Mouse (Mus musculus) left cerebral cortex, adult 11 months (tissue): ENCODE measurements around the gene Rcn3.
A peak's percentile ranks its signal among the peaks of the same experiment; 100 is the strongest.

Source experiments
- DNase-seq: peaks from one replicate; pipeline ENCODE4 v3.0.0; 2022; ENCODE audit warnings: low spot score

The Rcn3 gene

GRCm38 (mm10) chr7:45073171-45073707 is 18.8 kb downstream of the Rcn3 start:
- no peak for DNase-seq

- no peak for DNase-seq
Observed at GRCm38 (mm10) chr7:45072230-45072629, 19.8 kb downstream of the Rcn3 start.

DNA sequence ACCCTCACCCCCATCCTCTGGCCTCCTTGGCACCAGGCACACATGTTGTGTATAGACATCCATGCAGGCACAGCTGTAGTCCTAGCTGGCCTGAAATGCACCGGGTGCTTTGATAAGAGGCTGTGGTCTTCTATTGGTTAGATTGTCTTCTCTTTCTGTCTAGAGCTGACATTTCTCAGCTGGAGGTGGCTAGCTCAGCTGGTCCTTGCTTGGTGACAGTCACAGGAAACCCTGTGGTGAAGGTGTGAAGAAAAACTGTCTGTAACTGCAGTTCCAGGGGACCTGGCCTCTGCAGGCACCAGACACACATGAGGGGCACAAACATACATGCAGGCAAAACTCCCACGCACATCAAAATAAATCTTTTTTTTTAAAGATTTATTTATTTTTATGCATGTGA is 22.4 kb downstream of the Rcn3 start:
- no peak for DNase-seq

DNA sequence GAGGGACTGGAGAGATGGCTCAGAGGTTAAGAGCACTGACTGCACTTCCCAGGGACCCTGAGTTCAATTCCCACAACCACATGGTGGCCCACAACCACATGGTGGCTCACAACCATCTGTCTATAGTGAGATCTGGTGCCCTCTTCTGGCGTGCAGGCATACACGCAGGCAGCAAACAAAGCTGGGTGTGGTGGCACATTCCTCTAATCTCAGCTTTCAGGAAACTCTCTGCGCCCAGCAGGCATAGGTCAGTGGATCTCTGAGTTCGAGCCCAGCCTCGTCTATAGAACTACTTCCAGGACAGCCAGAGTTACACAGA is 24.1 kb downstream of the Rcn3 start:
- no peak for DNase-seq

- DNase-seq: no peak
Observed at GRCm38 (mm10) chr7:45067190-45067999, 24.6 kb downstream of the Rcn3 start.

GRCm38 (mm10) chr7:45062239-45062835 is 29.7 kb downstream of the Rcn3 start, which contains the start of the genes Nosip and Prrg2:
Gene Nosip (plus strand): TSS chr7:45062429.
Gene Prrg2 (minus strand): TSS chr7:45062677.
- peak; percentile 91 for DNase-seq

- DNase-seq: no peak
Observed at GRCm38 (mm10) chr7:45061532-45062075, 30.4 kb downstream of the Rcn3 start.

DNA sequence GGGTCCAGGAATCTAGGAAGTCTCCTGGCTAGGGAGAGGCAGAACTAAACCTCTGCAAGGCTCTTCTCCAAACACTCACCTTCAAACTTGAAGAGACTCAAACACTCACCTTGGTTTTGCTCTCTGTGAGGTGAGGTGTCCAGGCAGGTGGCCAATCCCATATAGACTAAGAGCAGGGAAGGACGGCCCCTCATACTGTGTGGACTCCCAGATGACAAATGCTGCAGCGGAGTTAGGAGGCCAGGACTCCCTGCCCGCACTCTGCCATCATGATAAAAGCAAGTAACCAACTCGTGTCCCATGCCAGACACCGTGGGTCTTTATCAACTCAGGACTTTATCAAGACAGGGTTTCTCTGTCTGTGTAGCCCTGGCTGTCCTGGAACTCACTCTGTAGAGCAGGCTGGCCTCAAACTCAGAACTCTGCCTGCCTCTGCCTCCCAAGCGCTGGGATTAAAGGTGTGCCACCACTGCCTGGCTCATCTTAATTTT is 31.3 kb downstream of the Rcn3 start:
- DNase-seq: no peak

GRCm38 (mm10) chr7:45058607-45059571 is 33.1 kb downstream of the Rcn3 start:
- no peak for DNase-seq

- DNase-seq: no peak
Observed at GRCm38 (mm10) chr7:45056972-45057348, 35.1 kb downstream of the Rcn3 start.

GRCm38 (mm10) chr7:45056329-45056971 is 35.6 kb downstream of the Rcn3 start:
- DNase-seq: no peak

DNA sequence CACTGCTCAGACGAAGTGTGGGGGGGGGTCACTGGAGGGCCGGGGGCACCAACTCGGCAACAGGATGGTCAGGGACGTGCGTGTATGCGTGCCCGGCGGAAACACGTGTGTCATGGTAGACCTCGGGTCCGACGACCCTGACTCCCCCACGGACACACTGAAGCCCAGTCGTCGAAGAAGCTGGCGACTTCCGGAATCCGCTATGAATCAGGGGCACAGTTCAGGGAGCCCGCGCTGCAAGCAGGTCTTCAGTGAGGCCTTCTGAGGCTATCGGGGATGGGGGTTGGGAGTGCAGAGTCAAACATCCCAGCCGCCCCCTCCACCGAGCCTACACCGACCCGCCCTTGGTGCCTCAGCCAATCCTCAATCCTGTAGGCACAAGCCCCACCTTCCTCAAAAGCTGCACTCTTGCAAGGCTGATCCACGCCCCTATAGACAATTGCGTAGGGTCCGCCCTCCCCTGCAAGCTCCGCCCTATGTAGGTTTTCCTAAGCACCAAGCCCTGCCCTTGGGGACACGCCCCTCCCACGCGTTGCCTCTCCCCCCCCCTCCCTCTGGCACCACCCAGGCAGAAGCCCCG is 38.0 kb downstream of the Rcn3 start:
- DNase-seq: peak; percentile 96

- DNase-seq: peak; percentile 52
Observed at GRCm38 (mm10) chr7:45053117-45053930, 38.7 kb downstream of the Rcn3 start.

DNA sequence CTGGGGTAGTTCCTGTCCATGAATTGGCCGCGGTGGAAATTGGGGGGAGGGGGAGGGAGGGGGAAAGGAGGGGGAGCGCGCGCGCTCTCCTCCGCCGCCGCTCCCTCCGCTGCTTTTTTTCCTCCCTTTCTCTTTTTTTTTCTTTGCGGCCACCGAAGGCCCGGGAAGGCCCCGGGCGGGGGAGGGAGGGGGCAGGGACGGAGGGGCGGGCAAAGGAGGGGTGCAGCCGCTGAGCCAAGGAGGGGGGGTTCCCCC is 39.2 kb downstream of the Rcn3 start, which contains the start of gene Prr12:
Gene Prr12, minus strand, starts transcription at position 20 of the 255 bp plus-strand sequence.
- DNase-seq: no peak

DNA sequence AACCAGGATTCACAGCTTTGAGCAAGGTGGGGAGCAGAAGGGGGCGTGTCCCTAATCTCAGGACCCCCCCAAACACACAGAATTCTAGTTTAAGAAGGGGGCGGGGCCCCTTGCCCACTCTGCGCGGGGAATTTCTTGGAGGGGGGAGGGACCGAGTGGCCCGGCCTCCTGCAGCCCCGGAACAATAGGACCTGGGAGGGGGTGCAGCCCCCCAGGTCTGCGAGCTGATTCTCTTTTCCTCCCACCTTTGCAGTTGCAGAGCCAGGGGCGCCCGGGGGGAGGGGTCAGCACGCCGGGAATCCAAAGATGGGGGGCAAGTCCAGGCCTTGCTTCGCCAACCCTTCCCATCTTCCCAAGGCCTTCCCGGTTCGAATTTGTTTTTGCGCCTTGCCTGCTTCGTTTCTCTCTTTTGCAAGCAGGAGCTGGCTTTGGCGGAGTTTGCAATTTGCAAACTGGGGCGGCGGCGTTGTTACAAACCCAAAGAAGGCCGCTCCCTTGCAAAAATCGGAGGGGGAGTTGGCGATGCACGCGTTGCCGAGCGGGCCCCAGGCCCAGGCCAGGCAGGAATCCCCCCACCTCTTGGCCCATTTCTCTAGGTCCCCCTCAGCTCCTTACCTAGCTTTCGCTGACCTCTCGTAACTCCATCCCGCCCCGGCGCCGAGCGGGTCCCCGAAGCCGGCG is 39.7 kb downstream of the Rcn3 start:
- no peak for DNase-seq

DNA sequence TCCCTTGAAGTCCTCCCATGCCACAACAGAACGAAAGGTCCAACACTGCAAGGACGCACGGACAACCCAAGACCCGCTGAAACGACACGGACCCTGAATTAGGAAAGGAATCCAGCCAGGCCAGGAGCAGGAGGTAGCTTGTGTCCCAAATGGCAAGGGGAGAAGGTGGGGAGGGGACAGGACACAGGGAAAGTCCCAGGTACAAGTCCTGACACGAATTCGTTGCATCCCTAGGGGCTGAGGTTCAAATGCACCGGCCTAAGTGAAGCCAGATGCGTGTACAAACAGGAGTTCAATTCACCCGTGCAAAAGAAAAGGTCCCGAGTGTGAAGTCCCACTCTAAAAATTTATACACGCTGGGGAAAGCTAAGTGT is 40.4 kb downstream of the Rcn3 start:
- DNase-seq: no peak

GRCm38 (mm10) chr7:45050945-45051600 is 40.9 kb downstream of the Rcn3 start:
- peak; percentile 77 for DNase-seq

DNA sequence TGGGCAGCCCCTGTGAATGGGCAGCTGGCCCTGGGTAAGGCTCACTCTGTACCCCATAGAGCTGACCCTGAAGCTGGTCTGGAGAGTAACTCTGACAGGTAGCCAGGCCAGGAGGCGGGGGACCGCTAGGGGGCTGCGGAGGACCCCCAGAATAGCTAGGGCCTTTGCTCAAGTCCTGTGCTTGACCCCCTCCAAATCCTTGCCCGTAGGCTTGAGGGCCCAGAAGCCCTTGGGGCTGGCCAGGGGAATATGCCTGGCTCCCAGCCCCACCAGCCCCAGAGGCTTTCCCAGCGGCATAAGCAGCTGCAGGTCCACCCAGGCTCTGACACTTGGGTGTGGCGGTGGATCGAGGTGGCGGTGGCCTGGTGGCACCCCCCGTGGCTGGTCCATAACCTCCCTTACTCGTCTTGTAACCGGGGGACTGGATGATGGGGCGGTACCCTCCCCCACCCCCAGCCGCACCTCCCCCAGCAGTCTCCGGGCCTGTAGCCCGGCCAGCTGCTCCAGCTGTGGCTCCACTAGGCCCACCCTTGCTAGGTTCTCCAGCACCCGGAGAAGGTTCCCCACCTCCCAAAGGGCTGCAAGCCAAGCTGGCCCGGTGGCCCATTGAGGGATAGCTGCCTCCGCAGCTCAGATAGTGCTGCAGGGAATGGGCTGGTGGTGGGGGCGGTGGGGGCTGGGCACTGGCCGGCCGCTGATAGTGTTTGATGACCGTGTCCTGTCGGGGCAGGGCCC is 42.9 kb downstream of the Rcn3 start:
- DNase-seq: no peak
